Mouse (Mus musculus) right cerebral cortex, adult 18-20 months (tissue): Measurements from ENCODE around the gene Bmp8a.
"Not testable (repeated sequence)": the region's sequence is repeated elsewhere in the genome, so short reads cannot be mapped to it uniquely, and the experiment has no call there.

Experiments
- DNase-seq: peaks from one replicate; pipeline ENCODE4 v3.0.0; 2022; ENCODE audit warnings: mixed read lengths

Bmp8a gene

GRCm38 (mm10) chr4:123284731-123285624 lies 58.1 kb downstream of the Bmp8a start:
- no peak for DNase-seq

GRCm38 (mm10) chr4:123283675-123284064 lies 59.4 kb downstream of the Bmp8a start:
- DNase-seq = not testable (repeated sequence)

GRCm38 (mm10) chr4:123282915-123283674 lies 60.0 kb downstream of the Bmp8a start:
- DNase-seq = peak; percentile 29

- DNase-seq = peak; percentile 90
Observed at GRCm38 (mm10) chr4:123282500-123282899, 60.6 kb downstream of the Bmp8a start.

GRCm38 (mm10) chr4:123280117-123280516 lies 62.9 kb downstream of the Bmp8a start:
- DNase-seq = no peak

GRCm38 (mm10) chr4:123271063-123271462 lies 72.0 kb downstream of the Bmp8a start:
- DNase-seq = no peak
